Mouse (Mus musculus) hindlimb bud, embryonic 11.5 days (tissue): ENCODE measurements around the gene Rdh5.

ENCODE experiments used
- DNase-seq: peaks from one replicate; pipeline ENCODE4 v3.0.0-alpha.2; 2012; ENCODE audit warnings: low read depth, low spot score; ENCODE audit errors: extremely low spot score

Rdh5 gene

GRCm38 (mm10) chr10:128929638-128930378 is 7.1 kb upstream of the Rdh5 start:
- no peak for DNase-seq

- no peak for DNase-seq
Measured at GRCm38 (mm10) chr10:128928356-128928755, 5.7 kb upstream of the Rdh5 start.

GRCm38 (mm10) chr10:128923935-128924334 is 1.2 kb upstream of the Rdh5 start, which contains the start of gene Bloc1s1:
Gene Bloc1s1 (minus strand): TSS chr10:128924035.
- DNase-seq: no peak

GRCm38 (mm10) chr10:128923013-128923691 is 464 bp upstream of the Rdh5 start:
- peak; percentile 99 for DNase-seq

- no peak for DNase-seq
Measured at GRCm38 (mm10) chr10:128921883-128922821, 536 bp downstream of the Rdh5 start.

- DNase-seq: no peak
Measured at GRCm38 (mm10) chr10:128921251-128921650, 1.4 kb downstream of the Rdh5 start.

GRCm38 (mm10) chr10:128920736-128921161 is 1.9 kb downstream of the Rdh5 start:
- no peak for DNase-seq

- no peak for DNase-seq
Measured at GRCm38 (mm10) chr10:128919966-128920365, 2.7 kb downstream of the Rdh5 start.

- DNase-seq: no peak
Measured at GRCm38 (mm10) chr10:128919203-128919631, 3.5 kb downstream of the Rdh5 start.

- DNase-seq: no peak
Measured at GRCm38 (mm10) chr10:128918246-128918645, 4.4 kb downstream of the Rdh5 start.

GRCm38 (mm10) chr10:128917400-128917799 is 5.3 kb downstream of the Rdh5 start:
- DNase-seq: no peak

- no peak for DNase-seq
Measured at GRCm38 (mm10) chr10:128916665-128917064, 6.0 kb downstream of the Rdh5 start.

GRCm38 (mm10) chr10:128915550-128915949 is 7.1 kb downstream of the Rdh5 start:
- no peak for DNase-seq

- DNase-seq: no peak
Measured at GRCm38 (mm10) chr10:128913696-128914095, 9.0 kb downstream of the Rdh5 start.

- DNase-seq: peak; percentile 91
Measured at GRCm38 (mm10) chr10:128913219-128913618, 9.5 kb downstream of the Rdh5 start.

- no peak for DNase-seq
Measured at GRCm38 (mm10) chr10:128912791-128913190, 9.9 kb downstream of the Rdh5 start.

- no peak for DNase-seq
Measured at GRCm38 (mm10) chr10:128912268-128912667, 10.4 kb downstream of the Rdh5 start.

GRCm38 (mm10) chr10:128911430-128911829 is 11.3 kb downstream of the Rdh5 start:
- DNase-seq: no peak

GRCm38 (mm10) chr10:128910066-128910841 is 12.4 kb downstream of the Rdh5 start:
- DNase-seq: no peak

GRCm38 (mm10) chr10:128909567-128910028 is 13.1 kb downstream of the Rdh5 start:
- no peak for DNase-seq
